ENCODE assay signal across 11 mouse cellular contexts in genomic region chr4:144906978-144907703, GRCm38 (mm10). TPM values are rescaled to one million over a fixed set of nuclear protein-coding genes. Genes with fewer than 3 reads are reported as not detected.
DNase-seq lines count a peak whose midpoint lies in the region; ATAC-seq and TF ChIP-seq lines count a peak whose summit lies in the region.
"Had no signal": no experiment of that assay in that cellular context is flagged by ENCODE, and none has a peak within 500 bp of the region (broad histone marks: within the 10 kb centered on the region; RNA-seq: fewer than 3 reads in every experiment).

No protein-coding gene starts in this region.

- peak; percentile 30 for DNase-seq in adrenal gland, postnatal 25 days
- DNase-seq in adrenal gland, postnatal 4 days (ENCODE audit: low spot score in 2 of 2) = no peak
- no peak for DNase-seq in kidney, postnatal 10 days
- no peak for DNase-seq in liver, embryonic 13.5 days
- DNase-seq in T-cell, adult 2 months (ENCODE audit: low spot score) = no peak
- DNase-seq in urinary bladder, postnatal 14 days (ENCODE audit: low spot score) = no peak
- DNase-seq: thymus, postnatal 25 days had no signal

- H3K9me3 ChIP-seq in kidney, embryonic 15.5 days (replicated peaks) = no peaks in the 10 kb centered on the region
- no peaks in the 10 kb centered on the region for H3K9me3 ChIP-seq in liver, embryonic 13.5 days (replicated peaks)

- H3K4me1 ChIP-seq in kidney, embryonic 15.5 days = peaks cover 61% of the 10 kb centered on the region
- peaks cover 25% of the 10 kb centered on the region; the same call in 1 of the 2 replicates for H3K4me1 ChIP-seq in bone marrow, adult 2 months (ENCODE audit: control insufficient read depth, insufficient read depth, low read length)
- H3K4me1 ChIP-seq in liver, embryonic 13.5 days (replicated peaks) = peaks cover 70% of the 10 kb centered on the region

- no peak for TF ChIP-seq CTCF in bone marrow, adult 2 months (IDR thresholded peaks at IDR 0.05; ENCODE audit: control insufficient read depth, insufficient read depth, low read length)

- ATAC-seq in kidney, embryonic 15.5 days (replicated peaks; ENCODE audit: low FRiP score) = 0 out of 2 replicates have a peak, but pooled peaks have one; percentile 3
- peak; percentile 2; the same call in 1 of the 2 replicates for ATAC-seq in liver, embryonic 13.5 days (ENCODE audit: low read depth)

- peaks cover 65% of the 10 kb centered on the region for H3K36me3 ChIP-seq in kidney, embryonic 15.5 days
- H3K36me3 ChIP-seq in liver, embryonic 13.5 days = no peaks in the 10 kb centered on the region

- no peak overlapping the region; the same call in 1 of the 2 replicates for H3K27ac ChIP-seq in kidney, embryonic 15.5 days
- H3K27ac ChIP-seq in bone marrow, adult 2 months (ENCODE audit: control insufficient read depth, insufficient read depth, low read depth, low read length, poor library complexity) = peak overlapping the region; percentile 6; the same call in 1 of the 2 replicates
- 0 out of 2 replicates have a peak overlapping the region, but pooled peaks have one; percentile 59 for H3K27ac ChIP-seq in liver, embryonic 13.5 days
- H3K27ac ChIP-seq: left cerebral cortex, adult 2 months had no signal

- H3K4me2 ChIP-seq in kidney, embryonic 15.5 days = no peak overlapping the region
- H3K4me2 ChIP-seq in liver, embryonic 13.5 days = no peak overlapping the region

- no peak overlapping the region for H3K9ac ChIP-seq in kidney, embryonic 15.5 days
- H3K9ac ChIP-seq in liver, embryonic 13.5 days = no peak overlapping the region

- H3K4me3 ChIP-seq in kidney, embryonic 15.5 days (replicated peaks) = no peak overlapping the region
- no peak overlapping the region for H3K4me3 ChIP-seq in bone marrow, adult 2 months (replicated peaks; ENCODE audit: control insufficient read depth, low read depth, low read length)
- H3K4me3 ChIP-seq in liver, embryonic 13.5 days (replicated peaks) = no peak overlapping the region
- H3K4me3 ChIP-seq: erythroblast, embryonic 14.5 days; left cerebral cortex, adult 2 months had no signal

- TF ChIP-seq POLR2A in bone marrow, adult 2 months (IDR thresholded peaks at IDR 0.05; ENCODE audit: borderline replicate concordance, control insufficient read depth, low read depth, low read length) = no peak

- no peaks in the 10 kb centered on the region for H3K27me3 ChIP-seq in kidney, embryonic 15.5 days
- H3K27me3 ChIP-seq in liver, embryonic 13.5 days = no peaks in the 10 kb centered on the region

- WGBS in kidney, embryonic 15.5 days = 75% methylated on average over 4 of the region's 4 CpGs
- WGBS in bone marrow, adult 2 months = 32% methylated on average over 4 of the region's 4 CpGs
- WGBS in liver, embryonic 13.5 days (ENCODE audit: insufficient replicate concordance) = 42% methylated on average over 4 of the region's 4 CpGs

RNA-seq across cellular contexts. Expression of gene Dhrs3, which starts 14.5 kb away (rescaled TPM):
- total RNA-seq in adrenal gland, postnatal 25 days (2021) = 83.0 and 111 TPM in 2 replicates
- total RNA-seq in adrenal gland, postnatal 4 days (2021) = 10 to 100 TPM; 75.8 to 96.2 TPM
- 207 TPM in 2 replicates for polyA plus RNA-seq in kidney, embryonic 15.5 days (2015; fragmentation: Nextera tagmentation; extraction: Ambion mirVana)
- polyA plus RNA-seq in bone marrow, adult 2 months (2011; ENCODE audit: insufficient read depth, insufficient read length, low replicate concordance, missing spikeins) = 24.5 and 58.7 TPM in 2 replicates
- 25.0 and 31.3 TPM in 2 replicates for polyA plus RNA-seq in liver, embryonic 13.5 days (2015; fragmentation: Nextera tagmentation; extraction: Ambion mirVana)
